Mouse (Mus musculus) MEL (cell line): ENCODE results near the gene Zfand3. TPM values are rescaled to one million over a fixed set of nuclear protein-coding genes. Genes with fewer than 3 reads are reported as not detected.

Source experiments
- DNase-seq: peaks from one replicate; pipeline ENCODE4 v3.0.0; 2011; ENCODE audit warnings: low read depth, low spot score
- H3K27ac ChIP-seq: 2 replicates; pipeline ENCODE4 v1.5.1; 2012; ENCODE audit warnings: low read depth, mild to moderate bottlenecking, control low read depth, low read length, moderate library complexity; ENCODE audit not compliant: control insufficient read depth
- H3K27me3 ChIP-seq, 2 experiments: fragments of 150-350 bp in 1 of 2; sonication (generic) in 1 of 2; 2 replicates each; pipeline ENCODE4 v1.6.1; 2012; ENCODE audit warnings: low read length in 2 of 2, mild to moderate bottlenecking in 2 of 2, improper control_type of control experiment in 1 of 2, moderate library complexity in 1 of 2; ENCODE audit not compliant: insufficient read depth in 2 of 2, control insufficient read depth in 1 of 2
- H3K36me3 ChIP-seq, 2 experiments: 2 replicates each; pipeline ENCODE4 v1.6.1; 2012 to 2014; ENCODE audit warnings: low read length in 2 of 2, improper control_type of control experiment in 1 of 2, inconsistent platforms in 1 of 2, mild to moderate bottlenecking in 1 of 2; ENCODE audit not compliant: insufficient read depth in 2 of 2, control insufficient read depth in 1 of 2
- H3K4me1 ChIP-seq, 2 experiments: fragments of 150-350 bp in 1 of 2; sonication (generic) in 1 of 2; 2 replicates each; pipeline ENCODE4 v1.6.1; 2012; ENCODE audit warnings: low read length in 2 of 2, improper control_type of control experiment in 1 of 2, mild to moderate bottlenecking in 1 of 2; ENCODE audit not compliant: insufficient read depth in 2 of 2, control insufficient read depth in 1 of 2
- H3K4me3 ChIP-seq, 2 experiments: fragments of 150-350 bp in 1 of 2; sonication (generic) in 1 of 2; 2 replicates each; pipeline ENCODE4 v1.5.1; 2012; ENCODE audit warnings: low read depth in 2 of 2, low read length in 2 of 2, mild to moderate bottlenecking in 2 of 2, moderate library complexity in 2 of 2, control low read depth in 1 of 2, improper control_type of control experiment in 1 of 2; ENCODE audit not compliant: control insufficient read depth in 1 of 2, insufficient read depth in 1 of 2
- H3K79me2 ChIP-seq: 2 replicates; pipeline ENCODE4 v1.6.1; 2012; ENCODE audit warnings: mild to moderate bottlenecking, low read length, moderate library complexity; ENCODE audit not compliant: control insufficient read depth, poor library complexity, insufficient read depth
- H3K9ac ChIP-seq: 2 replicates; pipeline ENCODE4 v1.6.1; 2012; ENCODE audit warnings: low read depth, mild to moderate bottlenecking, control low read depth, low read length, moderate library complexity; ENCODE audit not compliant: control insufficient read depth, poor library complexity, severe bottlenecking
- H3K9me3 ChIP-seq: fragments of 150-350 bp; sonication (generic); replicated peaks from 2 replicates; pipeline ENCODE4 v1.6.1; 2012; ENCODE audit warnings: mild to moderate bottlenecking, low read length, improper control_type of control experiment, moderate library complexity; ENCODE audit not compliant: insufficient read depth
- CHD1 ChIP-seq: IDR thresholded peaks from 2 replicates; pipeline ENCODE4 v1.6.1; 2012; ENCODE audit warnings: low read depth, mild to moderate bottlenecking, inconsistent platforms, low read length, improper control_type of control experiment
- EP300 ChIP-seq, 2 experiments: IDR thresholded peaks; 2 replicates each; pipeline ENCODE4 v1.6.1; 2011; ENCODE audit warnings: improper control_type of control experiment in 2 of 2, low read length in 2 of 2, low read depth in 1 of 2, mild to moderate bottlenecking in 1 of 2
- ETS1 ChIP-seq: IDR thresholded peaks from 2 replicates; pipeline ENCODE4 v1.6.1; 2012; ENCODE audit warnings: low read depth, mild to moderate bottlenecking, inconsistent platforms, low read length, improper control_type of control experiment, moderate library complexity
- GATA1 ChIP-seq: IDR thresholded peaks from 2 replicates; pipeline ENCODE4 v1.6.1; 2011; ENCODE audit warnings: low read depth, low read length, improper control_type of control experiment
- JUND ChIP-seq: IDR thresholded peaks from 2 replicates; pipeline ENCODE4 v1.6.1; 2011; ENCODE audit warnings: low read depth, mild to moderate bottlenecking, improper control_type of control experiment, low read length
- MAZ ChIP-seq: IDR thresholded peaks from 2 replicates; pipeline ENCODE4 v1.6.1; 2012; ENCODE audit warnings: low read depth, mild to moderate bottlenecking, inconsistent platforms, low read length, improper control_type of control experiment
- MXI1 ChIP-seq: IDR thresholded peaks from 2 replicates; pipeline ENCODE4 v1.6.1; 2011; ENCODE audit warnings: mild to moderate bottlenecking, low read depth, low read length, improper control_type of control experiment
- MYB ChIP-seq: IDR thresholded peaks from 2 replicates; pipeline ENCODE4 v1.6.1; 2011; ENCODE audit warnings: mild to moderate bottlenecking, low read depth, low read length, improper control_type of control experiment
- POLR2AphosphoS2 ChIP-seq: IDR thresholded peaks from 2 replicates; pipeline ENCODE4 v1.6.1; 2011; ENCODE audit warnings: low read length, improper control_type of control experiment
- RAD21 ChIP-seq: IDR thresholded peaks from 2 replicates; pipeline ENCODE4 v1.6.1; 2011; ENCODE audit warnings: mild to moderate bottlenecking, low read depth, low read length, improper control_type of control experiment
- RCOR1 ChIP-seq: IDR thresholded peaks from 2 replicates; pipeline ENCODE4 v1.6.1; 2012; ENCODE audit warnings: low read depth, mild to moderate bottlenecking, inconsistent platforms, low read length, improper control_type of control experiment
- TCF12 ChIP-seq: IDR thresholded peaks from 2 replicates; pipeline ENCODE4 v1.6.1; 2014; ENCODE audit warnings: low read depth, mild to moderate bottlenecking, inconsistent platforms, low read length, improper control_type of control experiment, moderate library complexity
- UBTF ChIP-seq: IDR thresholded peaks from 2 replicates; pipeline ENCODE4 v1.6.1; 2012; ENCODE audit warnings: low read depth, mild to moderate bottlenecking, inconsistent platforms, low read length, improper control_type of control experiment, moderate library complexity, borderline replicate concordance; ENCODE audit not compliant: insufficient read depth
- USF1 ChIP-seq: IDR thresholded peaks from 2 replicates; pipeline ENCODE4 v1.6.1; 2014; ENCODE audit warnings: low read depth, mild to moderate bottlenecking, inconsistent platforms, low read length, improper control_type of control experiment, moderate library complexity
- USF2 ChIP-seq, 2 experiments: IDR thresholded peaks; 2 replicates each; pipeline ENCODE4 v1.6.1; 2011 to 2012; ENCODE audit warnings: improper control_type of control experiment in 2 of 2, low read length in 2 of 2, borderline replicate concordance in 1 of 2, inconsistent platforms in 1 of 2, low read depth in 1 of 2, mild to moderate bottlenecking in 1 of 2; ENCODE audit not compliant: insufficient read depth in 1 of 2
- ZC3H11A ChIP-seq: IDR thresholded peaks from 2 replicates; pipeline ENCODE4 v1.6.1; 2012; ENCODE audit warnings: low read depth, mild to moderate bottlenecking, inconsistent platforms, low read length, improper control_type of control experiment
- ZKSCAN1 ChIP-seq: IDR thresholded peaks from 2 replicates; pipeline ENCODE4 v1.6.1; 2012; ENCODE audit warnings: low read depth, mild to moderate bottlenecking, inconsistent platforms, low read length, improper control_type of control experiment, moderate library complexity
- ZMIZ1 ChIP-seq: IDR thresholded peaks from 2 replicates; pipeline ENCODE4 v1.6.1; 2012; ENCODE audit warnings: low read depth, mild to moderate bottlenecking, inconsistent platforms, low read length, improper control_type of control experiment, moderate library complexity
- ZNF384 ChIP-seq: IDR thresholded peaks from 2 replicates; pipeline ENCODE4 v1.6.1; 2012; ENCODE audit warnings: low read depth, mild to moderate bottlenecking, inconsistent platforms, low read length, improper control_type of control experiment
- polyA plus RNA-seq, 2 experiments: library from polyadenylated mRNA; stranded (reverse) in 1 of 2; unstranded in 1 of 2; fragments of >175 nt in 1 of 2; fragments of >200 nt in 1 of 2; gene quantifications; 2 replicates each; pipeline versions ENCODE4 v1.2.1 to v1.2.4; 2012; ENCODE audit warnings: low replicate concordance in 2 of 2, low read depth in 1 of 2; ENCODE audit not compliant: insufficient read length in 2 of 2, insufficient read depth in 1 of 2, missing spikeins in 1 of 2
- total RNA-seq: library from RNA; depleted of rRNA; stranded (reverse); fragments of 300-350 nt; gene quantifications from 2 replicates; pipeline ENCODE4 v1.2.3, GENCODE M21; 2012

Zfand3 gene
- total and polyA plus RNA-seq, 3 experiments, result 28.3 to 48.8 TPM; not detected in 1

DNA sequence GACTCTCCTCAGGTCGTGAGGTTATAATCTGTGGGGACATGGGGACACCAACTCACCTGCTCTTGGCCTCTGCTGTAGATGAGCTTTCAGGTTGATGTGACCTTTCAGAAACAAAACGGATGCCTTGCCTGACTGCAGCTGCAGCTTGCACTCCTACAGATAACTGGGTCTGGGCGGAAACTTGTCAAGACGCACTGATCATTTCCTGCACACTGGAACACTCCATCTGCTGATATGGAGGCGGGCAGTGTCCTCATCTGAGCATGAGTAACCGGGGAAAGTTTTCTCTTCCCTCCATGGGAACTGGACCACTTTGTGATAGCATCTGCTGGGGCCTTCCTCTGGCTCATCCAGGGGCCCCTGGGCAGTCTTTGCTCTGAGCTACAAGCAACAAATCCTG is 209.9 kb downstream of the Zfand3 start:
- peak overlapping the region; percentile 3; the same call in 1 of the 2 replicates for H3K27ac ChIP-seq
- H3K4me1 ChIP-seq, result peaks cover 3 to 25% of the 10 kb centered on the region in 2 experiments
- no peaks in the 10 kb centered on the region for H3K27me3 ChIP-seq
- no peak overlapping the region for H3K9ac ChIP-seq
- TF ChIP-seq GATA1 (peak; percentile 58; the same call in 1 of the 2 replicates), UBTF (no peak), ZKSCAN1 (no peak), MXI1 (no peak), ETS1 (peak; percentile 44; the same call in 1 of the 2 replicates), EP300 (IDR thresholded peaks at IDR 0.05; ENCODE audit: low read depth in 1 of 2, low read length in 2 of 2) (peak; percentile 60 to 68), TCF12 (peak; percentile 65; the same call in 1 of the 2 replicates)
- TF ChIP-seq, all 39 proteins: peak for 4
- Histone ChIP-seq H3K4me3 (no peak overlapping the region), H3K79me2 (no peaks in the 10 kb centered on the region), H3K9me3 (no peaks in the 10 kb centered on the region), H3K36me3 (peaks cover 0 to 13% of the 10 kb centered on the region in 2 experiments; a peak in 2 of 4 replicates)
- DNase-seq, result peak; percentile 74

DNA sequence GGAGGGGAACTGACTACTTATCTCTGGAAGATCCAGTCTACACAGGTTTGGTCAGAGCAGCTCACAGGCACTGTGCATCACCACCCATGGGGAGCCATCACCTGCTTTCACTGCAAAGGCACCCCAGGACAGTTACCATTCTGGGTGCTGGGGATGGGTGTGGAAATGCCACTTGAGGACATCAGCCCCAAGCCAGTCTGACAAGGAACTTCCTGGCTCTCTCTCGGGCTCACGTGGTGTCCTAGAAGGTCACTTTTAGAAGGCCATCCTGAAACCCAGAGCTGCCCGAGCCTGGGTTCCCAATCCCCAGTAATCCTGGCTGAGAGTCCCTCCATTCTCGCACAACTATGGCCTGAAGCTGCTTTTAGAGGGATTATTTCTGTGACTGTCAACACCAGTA is 211.2 kb downstream of the Zfand3 start:
- Histone ChIP-seq H3K79me2 (no peaks in the 10 kb centered on the region), H3K36me3 (peaks cover 0 to 13% of the 10 kb centered on the region in 2 experiments; a peak in 3 of 4 replicates), H3K4me1 (peaks cover 3 to 25% of the 10 kb centered on the region in 2 experiments), H3K4me3 (no peak overlapping the region), H3K9ac (no peak overlapping the region), H3K9me3 (no peaks in the 10 kb centered on the region), H3K27me3 (no peaks in the 10 kb centered on the region), H3K27ac (no peak overlapping the region)
- TF ChIP-seq RAD21, result no peak
- no peak for TF ChIP-seq CHD1
- no peak for TF ChIP-seq ZNF384
- TF ChIP-seq USF2 (IDR thresholded peaks at IDR 0.05; ENCODE audit: borderline replicate concordance in 1 of 2, insufficient read depth in 1 of 2, low read depth in 1 of 2, low read length in 2 of 2), result no peak
- TF ChIP-seq TCF12, result no peak
- TF ChIP-seq ZC3H11A, result no peak
- no peak for TF ChIP-seq RCOR1
- TF ChIP-seq POLR2AphosphoS2, result no peak
- TF ChIP-seq JUND, result no peak
- TF ChIP-seq MYB, result no peak
- TF ChIP-seq USF1, result no peak
- TF ChIP-seq MAZ, result no peak
- no peak for TF ChIP-seq ZMIZ1
- DNase-seq, result no peak
